9 mouse cellular contexts compared by ENCODE assay signal in genomic region chr3:31149706-31150105, GRCm38 (mm10). TPM values are rescaled to one million over a fixed set of nuclear protein-coding genes. Genes with fewer than 3 reads are reported as not detected.
DNase-seq lines count a peak whose midpoint lies in the region.
"Had no signal": no experiment of that assay in that cellular context is flagged by ENCODE, and none has a peak within 500 bp of the region (broad histone marks: within the 10 kb centered on the region; RNA-seq: fewer than 3 reads in every experiment).

Gene Cldn11 (plus strand): TSS chr3:31149920.

- DNase-seq in gastrocnemius, postnatal 14 days: peak; percentile 38
- no peak for DNase-seq in gastrocnemius, postnatal 36 days
- peak; percentile 81 for DNase-seq in brain, adult 2 months (ENCODE audit: low read depth, low spot score)
- no peak for DNase-seq in gonadal fat pad, adult 2 months (ENCODE audit: low read depth)
- DNase-seq in layer of hippocampus, adult 18-20 months (ENCODE audit: low spot score in 2 of 2): peak in 1 of 2 experiments; percentile 43
- peak; percentile 21 to 33 for DNase-seq in lung, adult 18-20 months
- DNase-seq in retina, postnatal 1 day: peak; percentile 89
- DNase-seq in spleen, adult 18-20 months: no peak

- intact Hi-C loops in gastrocnemius, postnatal 14 days (cut with DNase I; ENCODE audit: low total_unique reads): loop anchor here (2.0 to 10.0 kb wide), 2 partner anchors 305 to 453 kb away; no protein-coding TSS in a partner anchor
- intact Hi-C loops in gastrocnemius, postnatal 36 days (cut with DNase I): loop anchor here (5.0 kb wide), 1 partner anchor 308 kb away; no protein-coding TSS in a partner anchor

RNA-seq across cellular contexts. Expression of gene Cldn11, which starts in this region (rescaled TPM):
- total RNA-seq in gastrocnemius, postnatal 14 days (2021): under 1 TPM; 0.58 to 0.78 TPM
- total RNA-seq in gastrocnemius, postnatal 36 days (2021): under 1 TPM; 0.30 to 0.36 TPM
- 35.7 and 41.5 TPM in 2 replicates for polyA plus RNA-seq in gonadal fat pad, adult 2 months (2012; rRNA removed)
- 100 to 1,000 TPM in 1 of 2 experiments, 10 to 100 TPM in 1; 98.2 to 115 TPM for total RNA-seq in layer of hippocampus, adult 18-20 months (2021)
- total RNA-seq: CH12.LX had no signal

Comparison
In these comparisons a context has a peak if more than half of its experiments do, and no peak if none do; other contexts are left out.
1. RNA of gene Cldn11 (total RNA-seq): 98.2 to 115 TPM in layer of hippocampus, adult 18-20 months; 0.58 to 0.78 TPM in gastrocnemius, postnatal 14 days and 0.30 to 0.36 TPM in gastrocnemius, postnatal 36 days; every median in the first group is over 10 times any median in the second.
2. Peak in DNase-seq in gastrocnemius, postnatal 14 days; RNA of the gene not detected or under 1 TPM.
3. DNase-seq: peak in brain, adult 2 months (single experiment), lung, adult 18-20 months (2 of 2) and retina, postnatal 1 day (single experiment); none in gastrocnemius, postnatal 36 days (0 of 2), gonadal fat pad, adult 2 months (single experiment) and spleen, adult 18-20 months (0 of 2).